Mouse (Mus musculus): ENCODE measurements around the gene Nuak2. TPM values are rescaled to one million over a fixed set of nuclear protein-coding genes. Genes with fewer than 3 reads are reported as not detected.
A peak's percentile ranks its signal among the peaks of the same experiment; 100 is the strongest.
"Not testable (repeated sequence)": the region's sequence is repeated elsewhere in the genome, so short reads cannot be mapped to it uniquely, and the experiment has no call there.

The Nuak2 gene
- polyA plus RNA-seq, 1 experiment from 2014 or later = 87.1 TPM

- not testable (repeated sequence) for H3K36me3 ChIP-seq; H3K27me3 ChIP-seq (ENCODE audit: low read depth, poor library complexity, severe bottlenecking); DNase-seq (ENCODE audit: low spot score)
These were observed 33.1 kb downstream of the Nuak2 start for GRCm38 (mm10) chr1:132349049-132349448.

GRCm38 (mm10) chr1:132349601-132350000, 33.7 kb downstream of the Nuak2 start:
- H3K4me3 ChIP-seq; H3K27me3 ChIP-seq (ENCODE audit: low read depth, poor library complexity, severe bottlenecking); DNase-seq (ENCODE audit: low spot score); H3K27ac ChIP-seq (replicated peaks); H3K36me3 ChIP-seq: not testable (repeated sequence)
- Histone ChIP-seq H3K9me3 (replicated peaks) (peaks cover 11% of the 10 kb centered on the region), H3K4me1 (peaks cover 31% of the 10 kb centered on the region)
- WGBS = 95% methylated on average over 3 of the region's 3 CpGs

More at GRCm38 (mm10) chr1:132349049-132349448, 33.1 kb downstream of the Nuak2 start:
- H3K27ac ChIP-seq (replicated peaks); H3K4me3 ChIP-seq: not testable (repeated sequence)
- Histone ChIP-seq H3K9me3 (replicated peaks) (peaks cover 11% of the 10 kb centered on the region), H3K4me1 (peaks cover 26% of the 10 kb centered on the region)

- H3K4me3 ChIP-seq = no peak overlapping the region
- no peak for DNase-seq (ENCODE audit: low spot score)
- no peak overlapping the region for H3K27ac ChIP-seq (replicated peaks)
- peaks cover 42% of the 10 kb centered on the region for H3K4me1 ChIP-seq
- H3K27me3 ChIP-seq (ENCODE audit: low read depth, poor library complexity, severe bottlenecking) = no peaks in the 10 kb centered on the region
- peaks cover 11% of the 10 kb centered on the region for H3K9me3 ChIP-seq (replicated peaks)
- 93% methylated on average over 4 of the region's 4 CpGs for WGBS
- H3K36me3 ChIP-seq = 0 out of 2 replicates have a peak, but pooled peaks cover 4% of the 10 kb centered on the region
These were observed 35.1 kb downstream of the Nuak2 start for GRCm38 (mm10) chr1:132351058-132351457.

- no peak for DNase-seq (ENCODE audit: low spot score)
- Histone ChIP-seq H3K4me1 (peaks cover 37% of the 10 kb centered on the region), H3K9me3 (replicated peaks) (peaks cover 11% of the 10 kb centered on the region), H3K27me3 (ENCODE audit: low read depth, poor library complexity, severe bottlenecking) (no peaks in the 10 kb centered on the region), H3K27ac (replicated peaks) (peak overlapping the region; percentile 84), H3K4me3 (no peak overlapping the region), H3K36me3 (peaks cover 24% of the 10 kb centered on the region)
- WGBS = 79% methylated on average over 5 of the region's 5 CpGs
These were observed 37.5 kb downstream of the Nuak2 start for GRCm38 (mm10) chr1:132353389-132353788.

- peaks cover 36% of the 10 kb centered on the region for H3K4me1 ChIP-seq
- H3K27me3 ChIP-seq (ENCODE audit: low read depth, poor library complexity, severe bottlenecking) = no peaks in the 10 kb centered on the region
- H3K36me3 ChIP-seq = peaks cover 33% of the 10 kb centered on the region
- peaks cover 11% of the 10 kb centered on the region for H3K9me3 ChIP-seq (replicated peaks)
- no peak overlapping the region for H3K4me3 ChIP-seq
- 79% methylated on average over 9 of the region's 9 CpGs for WGBS
- H3K27ac ChIP-seq (replicated peaks) = peak overlapping the region; percentile 84
- no peak for DNase-seq (ENCODE audit: low spot score)
These were observed 38.3 kb downstream of the Nuak2 start for GRCm38 (mm10) chr1:132354234-132354633.

- Histone ChIP-seq H3K27ac (replicated peaks) (peak overlapping the region; percentile 84), H3K36me3 (peaks cover 42% of the 10 kb centered on the region), H3K4me1 (peaks cover 36% of the 10 kb centered on the region), H3K27me3 (ENCODE audit: low read depth, poor library complexity, severe bottlenecking) (no peaks in the 10 kb centered on the region), H3K9me3 (replicated peaks) (peaks cover 11% of the 10 kb centered on the region), H3K4me3 (no peak overlapping the region)
- no peak for DNase-seq (ENCODE audit: low spot score)
- 50% methylated on average over 6 of the region's 6 CpGs for WGBS
These were observed 39.3 kb downstream of the Nuak2 start for GRCm38 (mm10) chr1:132355162-132355601.

GRCm38 (mm10) chr1:132355841-132356242, 39.9 kb downstream of the Nuak2 start:
- Histone ChIP-seq H3K9me3 (replicated peaks) (peaks cover 6% of the 10 kb centered on the region), H3K36me3 (peaks cover 46% of the 10 kb centered on the region), H3K27me3 (ENCODE audit: low read depth, poor library complexity, severe bottlenecking) (no peaks in the 10 kb centered on the region), H3K4me3 (no peak overlapping the region), H3K4me1 (peaks cover 36% of the 10 kb centered on the region), H3K27ac (replicated peaks) (peak overlapping the region; percentile 84)
- 1% methylated on average over 3 of the region's 3 CpGs for WGBS
- DNase-seq (ENCODE audit: low spot score) = peak; percentile 89

GRCm38 (mm10) chr1:132356841-132357240, 40.9 kb downstream of the Nuak2 start:
- no peak for DNase-seq (ENCODE audit: low spot score)
- Histone ChIP-seq H3K27me3 (ENCODE audit: low read depth, poor library complexity, severe bottlenecking) (no peaks in the 10 kb centered on the region), H3K36me3 (peaks cover 54% of the 10 kb centered on the region), H3K9me3 (replicated peaks) (no peaks in the 10 kb centered on the region), H3K27ac (replicated peaks) (peak overlapping the region; percentile 47), H3K4me3 (no peak overlapping the region), H3K4me1 (peaks cover 36% of the 10 kb centered on the region)
- 76% methylated on average over 1 of the region's 1 CpGs for WGBS

GRCm38 (mm10) chr1:132361959-132362358, 46.0 kb downstream of the Nuak2 start:
- Histone ChIP-seq H3K9me3 (replicated peaks) (no peaks in the 10 kb centered on the region), H3K27me3 (ENCODE audit: low read depth, poor library complexity, severe bottlenecking) (no peaks in the 10 kb centered on the region), H3K36me3 (peaks cover 94% of the 10 kb centered on the region), H3K27ac (replicated peaks) (no peak overlapping the region), H3K4me3 (no peak overlapping the region), H3K4me1 (peaks cover 22% of the 10 kb centered on the region)
- WGBS = 88% methylated on average over 6 of the region's 6 CpGs
- DNase-seq (ENCODE audit: low spot score) = no peak

GRCm38 (mm10) chr1:132364388-132364787, 48.5 kb downstream of the Nuak2 start:
- H3K27me3 ChIP-seq (ENCODE audit: low read depth, poor library complexity, severe bottlenecking) = no peaks in the 10 kb centered on the region
- H3K36me3 ChIP-seq = peaks cover 87% of the 10 kb centered on the region

GRCm38 (mm10) chr1:132364896-132365557, 49.1 kb downstream of the Nuak2 start:
- DNase-seq (ENCODE audit: low spot score) = no peak
- Histone ChIP-seq H3K27me3 (ENCODE audit: low read depth, poor library complexity, severe bottlenecking) (no peaks in the 10 kb centered on the region), H3K36me3 (peaks cover 87% of the 10 kb centered on the region), H3K9me3 (replicated peaks) (no peaks in the 10 kb centered on the region), H3K4me3 (no peak overlapping the region), H3K4me1 (peaks cover 22% of the 10 kb centered on the region), H3K27ac (replicated peaks) (peak overlapping the region; percentile 28; the same call in 1 of the 2 replicates)
- WGBS = 91% methylated on average over 7 of the region's 7 CpGs

More at GRCm38 (mm10) chr1:132364388-132364787, 48.5 kb downstream of the Nuak2 start:
- H3K9me3 ChIP-seq (replicated peaks) = no peaks in the 10 kb centered on the region
- WGBS = 88% methylated on average over 3 of the region's 3 CpGs
- peaks cover 22% of the 10 kb centered on the region for H3K4me1 ChIP-seq
- H3K27ac ChIP-seq (replicated peaks) = no peak overlapping the region
- H3K4me3 ChIP-seq = no peak overlapping the region
- DNase-seq (ENCODE audit: low spot score) = no peak

GRCm38 (mm10) chr1:132365645-132366044, 49.7 kb downstream of the Nuak2 start:
- Histone ChIP-seq H3K4me3 (no peak overlapping the region; the same call in 1 of the 2 replicates), H3K27ac (replicated peaks) (peak overlapping the region; percentile 63; the same call in 1 of the 2 replicates), H3K36me3 (peaks cover 87% of the 10 kb centered on the region), H3K27me3 (ENCODE audit: low read depth, poor library complexity, severe bottlenecking) (no peaks in the 10 kb centered on the region), H3K9me3 (replicated peaks) (no peaks in the 10 kb centered on the region), H3K4me1 (peaks cover 24% of the 10 kb centered on the region)
- WGBS = 52% methylated on average over 4 of the region's 4 CpGs
- DNase-seq (ENCODE audit: low spot score) = no peak

GRCm38 (mm10) chr1:132366235-132366634, 50.3 kb downstream of the Nuak2 start:
- Histone ChIP-seq H3K27ac (replicated peaks) (peak overlapping the region; percentile 63), H3K4me1 (peaks cover 28% of the 10 kb centered on the region), H3K27me3 (ENCODE audit: low read depth, poor library complexity, severe bottlenecking) (no peaks in the 10 kb centered on the region), H3K4me3 (no peak overlapping the region), H3K36me3 (peaks cover 87% of the 10 kb centered on the region), H3K9me3 (replicated peaks) (no peaks in the 10 kb centered on the region)
- 70% methylated on average over 8 of the region's 8 CpGs for WGBS
- DNase-seq (ENCODE audit: low spot score) = no peak

All from midbrain, embryonic 10.5 days (tissue).